Mouse (Mus musculus): ENCODE data around the gene Galnt3. TPM values are rescaled to one million over a fixed set of nuclear protein-coding genes. Genes with fewer than 3 reads are reported as not detected.

Gene Galnt3
- 2.7 and 5.5 TPM in 2 replicates for polyA plus RNA-seq (2012; rRNA removed)

DNA sequence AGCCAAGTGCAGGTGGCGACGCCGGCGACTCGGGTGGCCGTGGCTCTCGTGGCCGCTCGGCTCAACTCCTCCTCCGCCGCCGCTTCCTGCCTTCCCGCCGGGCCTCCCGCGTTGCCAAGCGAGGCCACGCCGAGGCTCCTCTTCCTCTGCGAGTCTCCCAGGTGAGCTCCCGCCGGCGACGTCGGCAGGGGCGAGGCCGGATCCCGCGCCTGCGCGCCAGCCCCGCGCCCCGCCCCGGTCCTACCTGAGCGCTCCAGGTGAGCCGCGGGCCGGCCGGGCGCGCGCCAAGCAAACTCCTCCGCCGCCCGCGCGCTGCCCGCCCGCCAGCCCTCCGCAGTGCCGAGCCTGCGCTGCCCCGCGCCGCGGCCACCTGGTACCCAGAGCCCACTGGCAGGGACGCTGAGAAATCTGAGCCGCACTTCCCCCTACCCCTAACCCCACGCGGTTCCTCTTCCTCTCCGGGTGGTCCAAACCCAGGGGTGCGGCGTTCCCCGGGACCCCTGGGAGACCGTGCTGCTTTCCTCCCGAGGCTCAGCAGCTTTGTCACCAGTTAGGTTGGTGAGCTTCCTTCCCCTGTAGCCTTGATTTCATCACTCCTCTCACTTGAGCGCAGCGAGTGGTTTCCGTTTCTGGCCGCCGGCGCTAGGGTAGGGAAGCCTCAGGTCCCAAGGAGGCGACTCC is at the start of gene Galnt3:
Gene Galnt3, minus strand, starts transcription at position 404 of the 681 bp plus-strand sequence.

Other genes with a start within 250 kb of the Galnt3 start
- 0.41 and 0.81 TPM in 2 replicates for gene Ttc21b, start 131.6 kb upstream of the Galnt3 start, polyA plus RNA-seq (2012; rRNA removed)

Measured in stomach, adult 2 months (tissue).